Mouse (Mus musculus) embryonic stem cell, embryonic (primary cell): ENCODE measurements around the gene Ero1lb.
"Not testable (repeated sequence)": the region's sequence is repeated elsewhere in the genome, so short reads cannot be mapped to it uniquely, and the experiment has no call there.

Experiments
- CTCF ChIA-PET, 4 experiments: fragments of 300-600 bp in 2 of 4; fragments of 350-600 bp in 2 of 4; sonication (Branson Sonifier 250); formaldehyde crosslinking; loops; one replicate each; lab custom pipeline; 2022; ENCODE audit warnings: inconsistent platforms in 2 of 4; lab: Charles Lee
- POLR2A ChIA-PET, 4 experiments: fragments of 300-600 bp in 2 of 4; fragments of 350-600 bp in 2 of 4; sonication (Branson Sonifier 250); formaldehyde crosslinking; loops; one replicate each; lab custom pipeline; 2022; ENCODE audit warnings: antibody characterized with exemption in 4 of 4, inconsistent platforms in 1 of 4; lab: Charles Lee

The Ero1lb gene

DNA sequence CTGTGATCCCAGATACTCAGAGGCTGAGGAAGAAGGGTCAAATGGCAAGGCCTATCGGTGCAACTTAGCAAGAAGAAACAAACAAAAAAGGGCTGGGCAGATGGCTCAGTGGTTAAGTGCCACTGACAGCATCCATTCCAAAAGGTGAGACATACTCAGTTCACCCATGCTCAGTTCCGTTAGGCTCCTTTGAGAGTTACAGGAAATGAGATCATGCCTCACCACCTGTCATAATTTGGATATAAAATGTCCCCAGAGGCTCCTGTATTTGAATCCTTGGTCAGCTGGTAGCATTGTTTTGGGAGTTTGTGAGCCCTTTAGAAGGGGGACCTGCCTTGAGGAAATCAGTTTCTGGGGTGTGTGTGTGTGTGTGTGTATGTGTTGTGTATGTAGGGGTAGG, 3.9 kb upstream of the Ero1lb start:
- POLR2A ChIA-PET = interaction anchor here in 1 of 4 experiments (0.7 kb wide), 1 partner anchor 13 kb away, joined by 3 read pairs; no protein-coding TSS in a partner anchor

DNA sequence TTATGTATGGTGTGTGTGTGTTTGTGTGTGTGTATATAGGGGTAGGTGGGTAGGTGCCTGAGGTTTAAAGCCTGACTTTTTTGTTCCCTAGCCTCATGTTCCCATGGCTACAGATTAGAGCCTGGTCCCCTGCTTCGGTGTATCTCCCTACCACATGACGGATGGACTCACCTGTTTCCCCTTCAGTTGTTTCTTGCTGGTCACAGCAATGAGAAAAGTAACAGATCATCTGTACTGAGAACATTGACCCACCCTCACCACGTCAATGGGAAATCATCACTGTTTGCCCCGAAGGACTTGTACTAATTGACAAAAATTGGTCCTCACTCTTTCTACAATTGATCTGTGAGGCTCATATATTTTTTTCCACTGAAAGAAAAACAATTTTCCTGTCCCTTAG, 3.4 kb upstream of the Ero1lb start:
- CTCF ChIA-PET = no interaction called here
- POLR2A ChIA-PET = no interaction called here

More for the DNA sequence above, 3.9 kb upstream of the Ero1lb start:
- CTCF ChIA-PET = no interaction called here

- CTCF ChIA-PET = interaction anchor here in 1 of 4 experiments (0.6 kb wide), 1 partner anchor 109 kb away, joined by 4 read pairs; no protein-coding TSS in a partner anchor
- POLR2A ChIA-PET = interaction anchor here in 1 of 4 experiments (2.5 kb wide), 1 partner anchor 10 kb away, joined by 12 read pairs; no protein-coding TSS in a partner anchor
Measured at GRCm38 (mm10) chr13:12567936-12568335, 2.3 kb downstream of the Ero1lb start.

- CTCF ChIA-PET = interaction anchor here in 1 of 4 experiments (0.6 kb wide), 1 partner anchor 108 kb away, joined by 4 read pairs; no protein-coding TSS in a partner anchor
- POLR2A ChIA-PET = interaction anchor here in 2 of 4 experiments (1.1 to 2.5 kb wide), 2 partner anchors 9 to 10 kb away, joined by 4 to 12 read pairs; no protein-coding TSS in a partner anchor
Measured at GRCm38 (mm10) chr13:12568597-12569469, 3.2 kb downstream of the Ero1lb start.

DNA sequence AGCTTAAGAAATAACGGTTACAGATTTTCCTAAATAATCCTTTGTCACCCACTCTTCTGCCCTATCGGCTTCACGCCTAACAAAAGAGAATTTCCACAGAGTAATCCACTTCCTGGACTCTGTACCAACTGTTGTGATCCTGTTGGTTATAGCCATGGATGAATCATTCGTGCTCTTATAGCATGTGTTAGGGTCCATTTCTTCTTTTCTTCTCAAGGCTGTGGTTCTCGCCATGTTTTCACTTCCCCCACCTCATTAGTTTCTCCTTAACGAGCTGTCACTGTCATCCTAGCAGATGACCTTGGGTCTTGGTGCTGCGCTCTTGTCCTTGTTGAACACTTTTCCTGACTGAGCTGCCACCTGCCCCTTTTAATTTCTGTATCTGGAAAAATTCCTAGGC, 4.1 kb downstream of the Ero1lb start:
- ChIA-PET CTCF (interaction anchor here in 1 of 4 experiments (0.6 kb wide), 1 partner anchor 800 kb away, joined by 3 read pairs; no protein-coding TSS in a partner anchor), POLR2A (interaction anchor here in 1 of 4 experiments (1.1 kb wide), 1 partner anchor 11 kb away, joined by 4 read pairs; no protein-coding TSS in a partner anchor)

GRCm38 (mm10) chr13:12574979-12575536, 9.4 kb downstream of the Ero1lb start:
- CTCF ChIA-PET = no interaction called here
- POLR2A ChIA-PET = no interaction called here

GRCm38 (mm10) chr13:12578145-12578544, 12.5 kb downstream of the Ero1lb start:
- CTCF ChIA-PET = interaction anchor here in 1 of 4 experiments (0.5 kb wide), 1 partner anchor 35 kb away, joined by 3 read pairs; no protein-coding TSS in a partner anchor
- POLR2A ChIA-PET = interaction anchor here in 1 of 4 experiments (3.3 kb wide), 1 partner anchor 10 kb away, joined by 12 read pairs; no protein-coding TSS in a partner anchor

GRCm38 (mm10) chr13:12589003-12589402, 23.3 kb downstream of the Ero1lb start:
- ChIA-PET CTCF (interaction anchor here in 2 of 4 experiments (0.6 to 1.4 kb wide), 3 partner anchors 43 to 114 kb away, joined by 4 to 6 read pairs (median 5); no protein-coding TSS in a partner anchor), POLR2A (no interaction called here)

- CTCF ChIA-PET = interaction anchor here in 1 of 4 experiments (0.8 kb wide), 1 partner anchor 740 kb away, joined by 3 read pairs; no protein-coding TSS in a partner anchor
- POLR2A ChIA-PET = not testable (repeated sequence)
Measured at GRCm38 (mm10) chr13:12597075-12597474, 31.4 kb downstream of the Ero1lb start.

- POLR2A ChIA-PET, CTCF ChIA-PET: not testable (repeated sequence)
Measured at GRCm38 (mm10) chr13:12610206-12610605, 44.5 kb downstream of the Ero1lb start.

- CTCF ChIA-PET, POLR2A ChIA-PET: not testable (repeated sequence)
Measured at GRCm38 (mm10) chr13:12614026-12614425, 48.4 kb downstream of the Ero1lb start.

GRCm38 (mm10) chr13:12614591-12614990, 48.9 kb downstream of the Ero1lb start:
- POLR2A ChIA-PET = not testable (repeated sequence)

GRCm38 (mm10) chr13:12615014-12615413, 49.3 kb downstream of the Ero1lb start:
- CTCF ChIA-PET, POLR2A ChIA-PET: not testable (repeated sequence)

More at GRCm38 (mm10) chr13:12614591-12614990, 48.9 kb downstream of the Ero1lb start:
- CTCF ChIA-PET = not testable (repeated sequence)

DNA sequence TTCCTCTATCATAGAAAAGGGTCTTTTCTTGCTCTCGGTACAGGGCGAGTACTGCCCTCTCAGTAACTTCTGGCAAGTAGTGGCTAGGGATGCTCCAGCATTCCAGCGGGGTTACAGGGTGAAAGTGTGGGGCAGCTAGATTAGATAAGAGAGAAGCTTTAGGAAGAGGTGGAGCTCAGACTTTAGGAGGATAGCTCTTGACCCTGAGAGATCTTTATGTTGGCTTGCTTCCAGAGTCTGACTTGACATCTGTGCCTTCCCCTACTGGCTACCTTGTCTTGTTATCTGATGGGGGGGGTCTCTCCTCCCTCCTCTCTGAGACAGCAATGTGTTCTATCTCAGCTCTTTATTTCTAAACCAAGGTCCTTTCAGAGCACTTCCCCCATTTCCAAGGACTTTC, 50.8 kb downstream of the Ero1lb start:
- CTCF ChIA-PET, POLR2A ChIA-PET: not testable (repeated sequence)

GRCm38 (mm10) chr13:12619808-12620207, 54.1 kb downstream of the Ero1lb start:
- POLR2A ChIA-PET, CTCF ChIA-PET: not testable (repeated sequence)

DNA sequence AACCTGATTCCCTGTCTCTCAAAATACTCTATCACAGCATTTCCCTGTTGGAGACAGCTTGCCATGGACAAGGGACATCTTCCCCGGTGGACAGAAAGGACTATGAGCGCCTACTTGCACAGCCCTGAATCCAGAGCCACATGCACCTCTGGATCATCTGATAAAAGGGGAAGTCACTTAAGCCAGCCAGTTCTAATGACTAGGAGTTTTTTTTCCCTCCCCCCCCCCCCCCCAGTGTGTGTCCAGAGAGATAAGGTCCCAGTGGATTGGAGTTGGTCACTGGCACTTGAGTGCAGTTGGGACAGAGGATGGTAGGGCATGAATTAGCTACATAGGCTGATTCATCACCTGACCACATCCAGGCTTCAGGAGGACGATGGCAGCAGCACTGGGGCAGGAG, 60.4 kb downstream of the Ero1lb start:
- CTCF ChIA-PET, POLR2A ChIA-PET: not testable (repeated sequence)

DNA sequence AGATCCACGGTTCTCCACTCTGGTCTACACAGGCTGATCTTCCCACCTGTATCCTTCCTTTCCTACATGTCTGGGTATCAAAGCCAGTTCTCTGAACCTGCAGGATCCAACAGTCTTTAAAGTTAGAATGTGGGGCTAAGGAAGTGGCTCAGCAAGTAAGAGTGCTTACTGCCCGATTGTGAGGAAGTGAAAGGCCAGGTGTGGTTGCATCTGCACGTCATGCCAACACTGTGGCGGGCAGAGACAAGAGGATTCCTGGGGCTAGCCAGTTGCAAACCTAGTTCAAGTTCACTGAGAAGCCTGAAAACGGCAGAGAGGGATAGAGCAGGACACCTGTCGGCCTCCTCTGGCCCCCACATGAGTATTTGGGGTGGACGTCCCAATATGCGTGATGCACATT, 62.1 kb downstream of the Ero1lb start:
- CTCF ChIA-PET, POLR2A ChIA-PET: not testable (repeated sequence)

DNA sequence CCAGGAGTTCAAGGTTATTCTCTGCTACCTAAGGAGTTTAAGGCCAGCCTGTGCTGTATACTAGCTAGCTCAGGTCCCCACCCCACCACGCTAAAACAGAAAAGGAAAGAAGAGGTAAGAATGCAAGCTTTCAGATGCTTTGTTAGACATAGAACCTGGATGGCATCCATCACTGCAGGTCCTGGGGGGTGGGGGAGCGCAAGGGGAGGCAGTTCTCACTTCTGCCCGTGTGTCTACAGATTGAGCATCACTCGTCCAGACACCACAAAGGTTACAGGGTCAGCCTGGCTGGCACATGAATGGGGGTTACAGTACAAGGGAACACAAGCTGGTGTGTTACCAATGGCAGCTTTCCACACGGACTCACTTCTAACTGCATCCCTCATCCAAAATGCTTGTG, 62.5 kb downstream of the Ero1lb start:
- CTCF ChIA-PET, POLR2A ChIA-PET: not testable (repeated sequence)

DNA sequence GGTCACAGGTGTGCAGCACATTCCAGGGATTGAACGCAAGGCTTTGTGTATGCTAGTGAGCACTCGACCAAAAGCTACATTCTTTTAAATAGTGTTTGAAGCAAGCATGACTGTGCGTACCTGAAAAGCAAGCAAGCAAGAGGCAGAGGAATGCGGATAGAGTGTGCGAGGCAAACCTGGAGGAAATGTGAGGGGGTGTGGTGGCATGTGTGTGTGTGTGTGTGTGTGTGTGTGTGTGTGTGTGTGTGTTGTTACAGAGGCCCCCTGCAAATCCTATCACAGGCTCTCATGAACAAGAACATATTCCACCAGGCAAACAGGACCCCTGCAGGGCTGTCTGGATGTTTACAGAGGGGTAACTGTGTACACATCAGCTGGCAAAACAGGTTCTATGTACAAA, 64.6 kb downstream of the Ero1lb start:
- POLR2A ChIA-PET = not testable (repeated sequence)
- CTCF ChIA-PET = interaction anchor here in 1 of 4 experiments (0.7 kb wide), 1 partner anchor 1648 kb away, joined by 3 read pairs; no protein-coding TSS in a partner anchor
